10 mouse cellular contexts compared by ENCODE assay signal in the genomic region with DNA sequence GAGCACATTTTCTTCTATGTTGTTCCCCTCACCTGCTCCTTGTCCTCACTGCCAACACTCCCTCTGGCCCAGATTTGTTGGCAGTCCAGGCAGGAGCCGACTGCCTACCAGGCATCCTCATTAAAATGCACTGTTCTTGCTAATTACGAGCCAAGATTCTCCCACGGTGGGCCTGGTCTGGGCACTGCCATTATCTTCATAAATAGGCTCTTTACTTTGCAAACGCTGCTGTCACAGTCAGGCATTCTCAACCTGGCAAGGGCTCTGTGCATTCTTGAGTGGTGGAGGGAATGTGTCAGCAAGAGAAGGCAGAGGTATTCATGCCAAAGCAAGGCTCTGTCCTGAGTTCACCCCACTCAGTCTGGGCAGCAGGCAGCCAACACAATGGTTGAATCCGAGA. TPM values are rescaled to one million over a fixed set of nuclear protein-coding genes. Genes with fewer than 3 reads are reported as not detected.
DNase-seq lines count a peak whose midpoint lies in the region; ATAC-seq and TF ChIP-seq lines count a peak whose summit lies in the region.
"Had no signal": no experiment of that assay in that cellular context is flagged by ENCODE, and none has a peak within 500 bp of the region (broad histone marks: within the 10 kb centered on the region; RNA-seq: fewer than 3 reads in every experiment).

No protein-coding gene starts in this region.

- H3K4me1 ChIP-seq in hindbrain, embryonic 13.5 days (replicated peaks) = peaks cover 47% of the 10 kb centered on the region
- peaks cover 34% of the 10 kb centered on the region for H3K4me1 ChIP-seq in hindbrain, embryonic 10.5 days (replicated peaks)
- peaks cover 16% of the 10 kb centered on the region; the same call in 1 of the 2 replicates for H3K4me1 ChIP-seq in forebrain, embryonic 11.5 days (replicated peaks; ENCODE audit: control insufficient read depth, insufficient read depth, low read length)
- 0 out of 2 replicates have a peak, but pooled peaks cover 2% of the 10 kb centered on the region for H3K4me1 ChIP-seq in midbrain, postnatal 0 days (ENCODE audit: insufficient read depth, low read length)

- H3K36me3 ChIP-seq in hindbrain, embryonic 13.5 days = no peaks in the 10 kb centered on the region
- no peaks in the 10 kb centered on the region for H3K36me3 ChIP-seq in hindbrain, embryonic 10.5 days
- no peaks in the 10 kb centered on the region for H3K36me3 ChIP-seq in forebrain, embryonic 11.5 days (ENCODE audit: control insufficient read depth, insufficient read depth, low read length)
- H3K36me3 ChIP-seq in midbrain, postnatal 0 days (ENCODE audit: insufficient read depth, low read length) = no peaks in the 10 kb centered on the region
- H3K36me3 ChIP-seq: limb, embryonic 15.5 days had no signal

- no peak overlapping the region for H3K4me2 ChIP-seq in hindbrain, embryonic 13.5 days
- H3K4me2 ChIP-seq in forebrain, embryonic 11.5 days (ENCODE audit: low read depth, low read length, severe bottlenecking) = no peak overlapping the region
- no peak overlapping the region for H3K4me2 ChIP-seq in midbrain, postnatal 0 days (ENCODE audit: low read depth, low read length, poor library complexity, severe bottlenecking)
- H3K4me2 ChIP-seq: limb, embryonic 15.5 days had no signal

- H3K9me3 ChIP-seq in hindbrain, embryonic 13.5 days = no peaks in the 10 kb centered on the region
- no peaks in the 10 kb centered on the region for H3K9me3 ChIP-seq in hindbrain, embryonic 10.5 days
- H3K9me3 ChIP-seq in forebrain, embryonic 11.5 days (ENCODE audit: control insufficient read depth, low read length) = peaks cover 2% of the 10 kb centered on the region; the same call in 1 of the 2 replicates
- no peaks in the 10 kb centered on the region for H3K9me3 ChIP-seq in midbrain, postnatal 0 days (ENCODE audit: low read length)
- H3K9me3 ChIP-seq: limb, embryonic 15.5 days had no signal

- H3K4me3 ChIP-seq in hindbrain, embryonic 13.5 days = no peak overlapping the region
- H3K4me3 ChIP-seq in hindbrain, embryonic 10.5 days = no peak overlapping the region
- no peak overlapping the region for H3K4me3 ChIP-seq in forebrain, embryonic 11.5 days (ENCODE audit: low read depth, low read length)
- H3K4me3 ChIP-seq in midbrain, postnatal 0 days (ENCODE audit: low read depth, low read length) = no peak overlapping the region
- H3K4me3 ChIP-seq: limb, embryonic 15.5 days had no signal

- no peak for DNase-seq in hindbrain, embryonic 10.5 days (ENCODE audit: low spot score)
- DNase-seq in forebrain, embryonic 11.5 days (ENCODE audit: low spot score) = peak; percentile 60
- peak; percentile 83 for DNase-seq in heart, postnatal 10 days
- DNase-seq in left cerebral cortex, adult 11 months (ENCODE audit: low spot score) = peak; percentile 67
- peak; percentile 90 for DNase-seq in midbrain, postnatal 0 days (ENCODE audit: low spot score)

- intact Hi-C loops in heart, postnatal 10 days (cut with DNase I) = no loop called here

- peak; percentile 48 for ATAC-seq in hindbrain, embryonic 13.5 days (ENCODE audit: low FRiP score)
- peak; percentile 74 for ATAC-seq in forebrain, embryonic 11.5 days (replicated peaks; ENCODE audit: low FRiP score)
- ATAC-seq in midbrain, postnatal 0 days (ENCODE audit: low FRiP score) = peak; percentile 70
- ATAC-seq in inflammation-experienced regulatory T-cells, adult 6 months = no peak
- ATAC-seq in activated CD4-positive, CD25-positive, alpha-beta regulatory T cell, adult 4 months = no peak

- TF ChIP-seq CTCF in midbrain, postnatal 0 days (IDR thresholded peaks at IDR 0.05) = no peak

- H3K27ac ChIP-seq in hindbrain, embryonic 13.5 days = peak overlapping the region; percentile 79
- H3K27ac ChIP-seq in hindbrain, embryonic 10.5 days = no peak overlapping the region
- H3K27ac ChIP-seq in forebrain, embryonic 11.5 days (ENCODE audit: low read depth, low read length) = peak overlapping the region; percentile 50; the same call in 1 of the 2 replicates
- 0 out of 2 replicates have a peak overlapping the region, but pooled peaks have one; percentile 13 for H3K27ac ChIP-seq in midbrain, postnatal 0 days (ENCODE audit: low read depth, low read length)
- H3K27ac ChIP-seq: limb, embryonic 15.5 days had no signal

- no peaks in the 10 kb centered on the region for H3K27me3 ChIP-seq in hindbrain, embryonic 13.5 days
- no peaks in the 10 kb centered on the region for H3K27me3 ChIP-seq in hindbrain, embryonic 10.5 days (ENCODE audit: insufficient read depth, poor library complexity, severe bottlenecking)
- no peaks in the 10 kb centered on the region for H3K27me3 ChIP-seq in forebrain, embryonic 11.5 days (ENCODE audit: control insufficient read depth, insufficient read depth, low read length)
- H3K27me3 ChIP-seq in midbrain, postnatal 0 days (ENCODE audit: insufficient read depth, low read length) = no peaks in the 10 kb centered on the region
- H3K27me3 ChIP-seq: CH12.LX; limb, embryonic 15.5 days had no signal

- 21% methylated on average over 5 of the region's 5 CpGs for WGBS in hindbrain, embryonic 13.5 days
- WGBS in hindbrain, embryonic 10.5 days = 41% methylated on average over 5 of the region's 5 CpGs
- 20% methylated on average over 5 of the region's 5 CpGs for WGBS in forebrain, embryonic 11.5 days
- WGBS in midbrain, postnatal 0 days = 22% methylated on average over 5 of the region's 5 CpGs

- H3K9ac ChIP-seq in hindbrain, embryonic 13.5 days = no peak overlapping the region
- no peak overlapping the region for H3K9ac ChIP-seq in forebrain, embryonic 11.5 days (ENCODE audit: low read length)
- H3K9ac ChIP-seq in midbrain, postnatal 0 days (replicated peaks; ENCODE audit: low read length, poor library complexity, severe bottlenecking) = no peak overlapping the region
- H3K9ac ChIP-seq: limb, embryonic 15.5 days had no signal

RNA-seq across cellular contexts. Expression of a gene that starts 59.4 kb away (rescaled TPM):
- polyA plus RNA-seq in hindbrain, embryonic 13.5 days (2015; fragmentation: Nextera tagmentation; extraction: Ambion mirVana) = 12.3 and 12.8 TPM in 2 replicates
- 4.3 and 4.6 TPM in 2 replicates for polyA plus RNA-seq in hindbrain, embryonic 10.5 days (2016; fragmentation: Nextera tagmentation; extraction: Ambion mirVana)
- 7.0 and 8.1 TPM in 2 replicates for polyA plus RNA-seq in forebrain, embryonic 11.5 days (2014; fragmentation: Nextera tagmentation; extraction: Ambion mirVana)
- total RNA-seq in heart, postnatal 10 days (2021) = 1 to 10 TPM; 7.5 to 8.2 TPM
- 21.9 and 24.8 TPM in 2 replicates for total RNA-seq in midbrain, postnatal 0 days (2014; rRNA removed)
- polyA plus RNA-seq in midbrain, postnatal 0 days (2015; fragmentation: Nextera tagmentation; extraction: Ambion mirVana) = 6.7 and 7.1 TPM in 2 replicates
- polyA plus RNA-seq in inflammation-experienced regulatory T-cells, adult 6 months (2017; shearing (Covaris generic)) = 10 to 100 TPM; 27.5 to 44.9 (median 29.1) TPM
- polyA plus RNA-seq in activated CD4-positive, CD25-positive, alpha-beta regulatory T cell, adult 4 months (2017; shearing (Covaris generic)) = 10 to 100 TPM; 25.1 to 39.4 TPM

Comparison
In these comparisons a context has a peak if more than half of its experiments do, and no peak if none do; other contexts are left out.
1. ATAC-seq: peak in hindbrain, embryonic 13.5 days (single experiment), forebrain, embryonic 11.5 days (single experiment) and midbrain, postnatal 0 days (single experiment); none in inflammation-experienced regulatory T-cells, adult 6 months (single experiment) and activated CD4-positive, CD25-positive, alpha-beta regulatory T cell, adult 4 months (single experiment).